Mouse (Mus musculus) G1E (cell line): ENCODE results near the gene Fcrl6.

Source experiments
- CTCF ChIP-seq: IDR thresholded peaks from 2 replicates; pipeline ENCODE4 v1.5.1; 2012; ENCODE audit warnings: low read depth, low read length, inconsistent platforms, mixed read lengths
- GATA1 ChIP-seq: IDR thresholded peaks from 2 replicates; pipeline ENCODE4 v1.6.1; 2012; ENCODE audit warnings: borderline replicate concordance, low read length, inconsistent platforms, mixed read lengths
- TAL1 ChIP-seq: conservative IDR thresholded peaks from 2 replicates; pipeline ENCODE4 v1.6.1; 2012; ENCODE audit warnings: low read depth, low read length, inconsistent platforms, mixed read lengths

DNA sequence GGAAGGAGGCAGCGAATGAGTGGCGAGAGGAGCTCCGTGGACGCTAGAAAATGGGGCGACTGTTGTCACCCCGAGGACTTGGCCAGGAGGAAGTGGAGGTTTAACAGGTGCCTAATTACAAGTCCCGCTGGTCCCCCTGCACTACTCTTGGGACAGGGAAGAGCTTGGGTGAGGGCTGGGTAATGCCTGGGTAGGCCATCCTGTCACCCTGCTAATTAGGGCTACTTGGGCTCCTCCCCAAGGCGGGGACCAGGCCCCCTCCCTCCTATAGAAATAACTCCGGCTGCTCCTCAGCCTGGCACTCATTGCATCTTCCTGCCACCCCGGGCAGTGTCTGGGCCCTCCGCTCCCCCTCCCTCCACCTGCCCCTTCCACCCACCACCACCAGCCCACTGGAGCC, 46.7 kb downstream of the Fcrl6 start, which contains the start of gene Vsig8:
- TF ChIP-seq TAL1 (no peak), CTCF (no peak), GATA1 (no peak)
